Mouse (Mus musculus) hindbrain, embryonic 11.5 days (tissue): ENCODE data around the gene Crhbp. TPM values are rescaled to one million over a fixed set of nuclear protein-coding genes. Genes with fewer than 3 reads are reported as not detected.

Experiments
- ATAC-seq: fragments of 200-750 bp; cut with Nextera tagmentation; 2 replicates; pipeline ENCODE4 v1.8.0; 2017; ENCODE audit warnings: mild to moderate bottlenecking, moderate TSS enrichment, moderate library complexity; ENCODE audit not compliant: low FRiP score
- DNase-seq: peaks from one replicate; pipeline ENCODE4 v3.0.0-alpha.2; 2015; ENCODE audit warnings: low spot score
- H3K27ac ChIP-seq: fragments of 300-500 bp; sonication (generic); 2 replicates; pipeline ENCODE4 v1.5.1; 2014; ENCODE audit warnings: mild to moderate bottlenecking, low read depth, low read length
- H3K27me3 ChIP-seq: fragments of 300-500 bp; sonication (generic); 2 replicates; pipeline ENCODE4 v1.6.1; 2014; ENCODE audit warnings: mild to moderate bottlenecking, low read length, moderate library complexity, mixed read lengths; ENCODE audit not compliant: control insufficient read depth, insufficient read depth
- H3K36me3 ChIP-seq: fragments of 300-500 bp; sonication (generic); 2 replicates; pipeline ENCODE4 v1.6.1; 2014; ENCODE audit warnings: mild to moderate bottlenecking, low read length, moderate library complexity, mixed read lengths; ENCODE audit not compliant: control insufficient read depth, insufficient read depth
- H3K4me1 ChIP-seq: fragments of 300-500 bp; sonication (generic); replicated peaks from 2 replicates; pipeline ENCODE4 v1.6.1; 2014; ENCODE audit warnings: low read length, mixed read lengths; ENCODE audit not compliant: control insufficient read depth, insufficient read depth
- H3K4me2 ChIP-seq: fragments of 300-500 bp; sonication (generic); replicated peaks from 2 replicates; pipeline ENCODE4 v1.6.1; 2014; ENCODE audit warnings: mild to moderate bottlenecking, low read depth, low read length
- H3K4me3 ChIP-seq: fragments of 300-500 bp; sonication (generic); 2 replicates; pipeline ENCODE4 v1.5.1; 2014; ENCODE audit warnings: low read depth, low read length
- H3K9ac ChIP-seq: fragments of 300-500 bp; sonication (generic); 2 replicates; pipeline ENCODE4 v1.6.1; 2014; ENCODE audit warnings: low read depth, low read length
- H3K9me3 ChIP-seq: fragments of 300-500 bp; sonication (generic); 2 replicates; pipeline ENCODE4 v1.6.1; 2016; ENCODE audit warnings: low read length; ENCODE audit not compliant: control insufficient read depth
- WGBS: fragments of 180-500 bp; shearing (Covaris S2); extraction: QIAGEN DNeasy Blood & Tissue Kit; methylation state at CpG from one replicate; pipeline ENCODE4 v1.1.7; 2014; 5-methylcytosine and 5-hydroxymethylcytosine counted together
- polyA plus RNA-seq: library from polyadenylated mRNA; unstranded; fragments of >200 nt; fragmentation: Nextera tagmentation; extraction: Ambion mirVana; gene quantifications from 2 replicates; pipeline ENCODE4 v1.2.1, GENCODE M21; 2014

The Crhbp gene
- polyA plus RNA-seq: 2.9 TPM in 2 replicates

- Histone ChIP-seq H3K27ac (no peak within 1 kb of the TSS), H3K36me3 (no peaks in the 10 kb centered on the region), H3K9me3 (no peaks in the 10 kb centered on the region), H3K9ac (peak within 1 kb of the TSS; percentile 8), H3K4me1 (peaks cover 3% of the 10 kb centered on the region), H3K4me2 (peak within 1 kb of the TSS; percentile 89), H3K4me3 (peak within 1 kb of the TSS; percentile 39), H3K27me3 (peaks cover 23% of the 10 kb centered on the region)
- ATAC-seq (no peak), DNase-seq (no peak)
- WGBS: 45% methylated on average over 11 of the region's 11 CpGs
Observed at GRCm38 (mm10) chr13:95444824-95445223, at the start of gene Crhbp. Crhbp (minus strand) TSS chr13:95444924.

DNA sequence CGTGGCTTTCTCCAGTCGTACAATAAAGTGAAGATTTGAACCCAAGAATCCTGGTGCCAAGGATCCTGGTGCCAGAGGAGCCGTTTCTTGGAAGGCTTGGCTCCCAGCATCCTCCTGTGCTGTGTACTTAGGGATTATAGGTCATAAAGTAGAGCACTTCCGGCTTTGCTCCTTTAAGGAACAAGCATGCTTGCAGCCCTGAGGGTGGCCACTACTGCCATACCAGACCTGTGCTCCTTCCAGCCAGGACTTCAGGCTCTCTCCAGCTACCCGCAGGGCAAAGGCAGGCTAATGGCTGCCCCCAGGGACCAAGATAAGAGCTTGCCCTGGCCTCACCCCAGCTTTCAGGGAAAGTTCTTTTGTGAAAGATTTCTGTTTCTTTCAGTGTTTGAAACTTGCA lies 48.6 kb upstream of the Crhbp start:
- H3K36me3 ChIP-seq: no peaks in the 10 kb centered on the region
- no peak overlapping the region for H3K4me3 ChIP-seq
- H3K27ac ChIP-seq: no peak overlapping the region
- WGBS: 82% methylated on average over 5 of the region's 5 CpGs
- no peak overlapping the region for H3K4me2 ChIP-seq
- ATAC-seq: no peak
- no peak overlapping the region for H3K9ac ChIP-seq
- no peak for DNase-seq
- no peaks in the 10 kb centered on the region for H3K27me3 ChIP-seq
- H3K4me1 ChIP-seq: no peaks in the 10 kb centered on the region
- H3K9me3 ChIP-seq: no peaks in the 10 kb centered on the region

DNA sequence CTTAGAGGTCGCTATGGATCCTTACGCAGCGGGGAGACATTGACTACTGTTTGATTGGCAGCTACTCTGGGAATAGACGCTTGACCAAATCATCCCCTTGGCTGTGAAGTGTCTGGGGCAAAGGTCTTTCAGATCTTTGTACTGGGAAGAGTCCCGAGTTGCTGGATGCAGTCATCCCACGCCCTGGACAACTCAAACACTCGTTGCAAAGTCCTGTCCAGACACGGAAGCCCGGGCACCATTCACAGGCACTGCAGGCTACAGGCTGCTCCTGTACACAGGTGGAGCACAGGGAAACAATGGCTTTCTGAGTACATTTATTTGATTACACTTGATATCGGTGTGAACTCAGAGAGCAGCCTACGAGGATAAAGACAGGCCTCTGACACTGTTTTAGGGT lies 46.6 kb upstream of the Crhbp start:
- 62% methylated on average over 11 of the region's 11 CpGs for WGBS
- Histone ChIP-seq H3K4me2 (no peak overlapping the region), H3K36me3 (no peaks in the 10 kb centered on the region), H3K4me3 (no peak overlapping the region), H3K27ac (no peak overlapping the region), H3K9ac (no peak overlapping the region), H3K9me3 (no peaks in the 10 kb centered on the region), H3K27me3 (no peaks in the 10 kb centered on the region), H3K4me1 (no peaks in the 10 kb centered on the region)
- ATAC-seq: no peak
- no peak for DNase-seq

GRCm38 (mm10) chr13:95484664-95485063 lies 39.9 kb upstream of the Crhbp start:
- no peak for DNase-seq
- H3K4me3 ChIP-seq: no peak overlapping the region
- no peak overlapping the region for H3K9ac ChIP-seq
- no peaks in the 10 kb centered on the region for H3K36me3 ChIP-seq
- no peak overlapping the region for H3K27ac ChIP-seq
- no peak for ATAC-seq
- 74% methylated on average over 5 of the region's 5 CpGs for WGBS
- H3K4me1 ChIP-seq: no peaks in the 10 kb centered on the region
- no peak overlapping the region for H3K4me2 ChIP-seq
- H3K27me3 ChIP-seq: no peaks in the 10 kb centered on the region
- H3K9me3 ChIP-seq: no peaks in the 10 kb centered on the region

DNA sequence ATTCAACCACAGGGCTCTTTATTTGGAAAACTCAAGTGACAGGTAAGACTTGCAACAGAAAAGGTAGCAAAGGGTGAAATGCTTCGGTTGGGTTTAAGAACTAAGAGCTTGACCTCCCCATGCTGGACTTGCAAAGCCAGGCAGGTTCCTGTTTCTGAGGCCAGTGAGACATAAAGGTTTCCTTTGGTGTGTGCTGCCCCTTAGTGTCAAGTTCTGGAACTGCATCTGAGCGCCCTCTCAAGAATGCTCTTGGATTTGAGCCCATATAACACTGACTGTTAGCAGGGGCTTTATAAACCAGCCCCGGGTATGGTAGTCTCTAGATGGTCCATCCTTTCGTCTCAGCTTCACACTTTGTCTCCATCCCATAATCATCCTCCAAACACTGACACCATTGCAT lies 36.7 kb upstream of the Crhbp start:
- Histone ChIP-seq H3K27me3 (no peaks in the 10 kb centered on the region), H3K27ac (no peak overlapping the region), H3K4me3 (no peak overlapping the region), H3K9ac (no peak overlapping the region), H3K9me3 (no peaks in the 10 kb centered on the region), H3K4me2 (no peak overlapping the region), H3K4me1 (no peaks in the 10 kb centered on the region), H3K36me3 (no peaks in the 10 kb centered on the region)
- peak; percentile 94 for DNase-seq
- WGBS: 22% methylated on average over 4 of the region's 4 CpGs
- no peak for ATAC-seq

- H3K9ac ChIP-seq: no peak within 1 kb of the TSS
- no peak within 1 kb of the TSS for H3K4me3 ChIP-seq
- H3K27me3 ChIP-seq: no peaks in the 10 kb centered on the region
- no peak within 1 kb of the TSS for H3K4me2 ChIP-seq
- ATAC-seq: no peak
- no peaks in the 10 kb centered on the region for H3K9me3 ChIP-seq
- DNase-seq: no peak
- H3K36me3 ChIP-seq: no peaks in the 10 kb centered on the region
- WGBS: 89% methylated on average over 21 of the region's 21 CpGs
- H3K27ac ChIP-seq: no peak within 1 kb of the TSS
- no peaks in the 10 kb centered on the region for H3K4me1 ChIP-seq
Observed at GRCm38 (mm10) chr13:95478671-95479413, 34.1 kb upstream of the Crhbp start, which contains the start of gene S100z. S100z (minus strand) TSS chr13:95478721.

DNA sequence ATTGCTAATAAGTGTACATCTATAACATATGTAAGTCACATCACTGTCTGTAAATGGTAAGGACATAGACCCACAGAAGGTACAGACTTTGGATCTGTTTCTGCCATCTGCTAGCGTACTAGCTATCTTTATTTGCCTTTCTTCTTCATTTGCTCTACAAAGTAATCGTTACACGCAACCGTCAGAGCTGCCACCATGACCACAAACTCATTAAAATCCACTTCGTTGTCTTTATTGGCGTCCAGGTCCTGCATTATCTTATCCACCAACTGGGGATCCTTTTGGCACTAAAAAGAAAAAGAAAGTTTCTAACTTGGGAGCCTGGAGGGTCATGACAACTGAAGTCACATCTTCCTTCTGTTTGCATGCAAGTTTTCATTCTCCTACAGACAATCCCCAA lies 32.4 kb upstream of the Crhbp start:
- ATAC-seq (no peak), DNase-seq (no peak)
- Histone ChIP-seq H3K4me2 (no peak overlapping the region), H3K4me1 (no peaks in the 10 kb centered on the region), H3K9me3 (no peaks in the 10 kb centered on the region), H3K27me3 (no peaks in the 10 kb centered on the region), H3K4me3 (no peak overlapping the region), H3K36me3 (no peaks in the 10 kb centered on the region), H3K27ac (no peak overlapping the region), H3K9ac (no peak overlapping the region)
- WGBS: 86% methylated on average over 6 of the region's 6 CpGs

GRCm38 (mm10) chr13:95475124-95475523 lies 30.4 kb upstream of the Crhbp start:
- Histone ChIP-seq H3K36me3 (no peaks in the 10 kb centered on the region), H3K9me3 (no peaks in the 10 kb centered on the region), H3K9ac (no peak overlapping the region), H3K27ac (no peak overlapping the region), H3K27me3 (no peaks in the 10 kb centered on the region), H3K4me1 (no peaks in the 10 kb centered on the region), H3K4me3 (no peak overlapping the region), H3K4me2 (no peak overlapping the region)
- DNase-seq (no peak), ATAC-seq (no peak)
- WGBS: 83% methylated on average over 7 of the region's 7 CpGs

- no peak for ATAC-seq
- Histone ChIP-seq H3K9ac (no peak overlapping the region), H3K9me3 (no peaks in the 10 kb centered on the region), H3K27me3 (no peaks in the 10 kb centered on the region), H3K27ac (no peak overlapping the region), H3K4me3 (no peak overlapping the region), H3K36me3 (no peaks in the 10 kb centered on the region), H3K4me2 (no peak overlapping the region), H3K4me1 (no peaks in the 10 kb centered on the region)
- DNase-seq: no peak
- WGBS: 84% methylated on average over 3 of the region's 3 CpGs
Observed at GRCm38 (mm10) chr13:95474294-95474693, 29.6 kb upstream of the Crhbp start.
